Mouse (Mus musculus) frontal cortex, postnatal 25 days (tissue): Measurements from ENCODE around the gene Tspan5.

Experiments
- DNase-seq, 2 experiments: peaks; one replicate each; pipeline ENCODE4 v3.0.0; 2022; ENCODE audit warnings: low spot score in 2 of 2

Gene Tspan5

DNA sequence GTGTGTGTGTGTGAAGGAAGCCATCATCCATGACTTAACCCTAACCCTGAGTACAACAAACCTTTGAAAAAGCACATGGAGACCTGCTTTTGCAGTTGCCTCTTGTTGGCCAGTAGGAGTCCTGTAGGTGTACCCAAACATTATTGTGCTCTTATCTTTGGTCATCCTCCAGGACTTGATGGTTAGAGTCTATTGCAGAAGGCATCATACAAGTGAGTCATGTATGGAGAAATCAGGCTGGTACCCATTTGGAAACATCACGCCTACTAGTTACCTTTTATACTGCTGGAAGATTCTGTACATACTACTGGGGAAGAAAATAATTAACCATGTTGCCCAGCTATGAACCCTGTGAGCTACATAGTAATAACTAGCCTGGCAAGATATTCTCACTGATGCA is 103.8 kb downstream of the Tspan5 start:
- DNase-seq = no peak

DNA sequence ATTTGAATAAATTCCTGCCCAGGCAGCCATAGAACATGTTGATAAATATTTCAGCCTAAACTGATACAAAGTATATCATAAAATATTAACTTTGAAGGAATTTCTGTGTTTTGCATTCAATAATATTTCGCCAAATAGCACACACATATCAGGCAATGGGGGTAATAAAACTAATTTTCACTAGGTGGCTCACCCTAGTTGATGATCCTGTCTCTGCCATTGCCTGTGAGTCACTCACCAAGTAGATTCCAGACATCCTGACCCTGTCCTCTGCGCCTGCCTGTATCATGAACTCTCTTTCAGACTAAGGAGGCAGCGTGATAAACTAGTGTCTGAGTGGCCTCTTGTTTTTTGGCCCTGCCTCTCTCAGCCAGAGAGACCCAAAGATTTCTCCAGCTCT is 105.8 kb downstream of the Tspan5 start:
- DNase-seq = no peak

DNA sequence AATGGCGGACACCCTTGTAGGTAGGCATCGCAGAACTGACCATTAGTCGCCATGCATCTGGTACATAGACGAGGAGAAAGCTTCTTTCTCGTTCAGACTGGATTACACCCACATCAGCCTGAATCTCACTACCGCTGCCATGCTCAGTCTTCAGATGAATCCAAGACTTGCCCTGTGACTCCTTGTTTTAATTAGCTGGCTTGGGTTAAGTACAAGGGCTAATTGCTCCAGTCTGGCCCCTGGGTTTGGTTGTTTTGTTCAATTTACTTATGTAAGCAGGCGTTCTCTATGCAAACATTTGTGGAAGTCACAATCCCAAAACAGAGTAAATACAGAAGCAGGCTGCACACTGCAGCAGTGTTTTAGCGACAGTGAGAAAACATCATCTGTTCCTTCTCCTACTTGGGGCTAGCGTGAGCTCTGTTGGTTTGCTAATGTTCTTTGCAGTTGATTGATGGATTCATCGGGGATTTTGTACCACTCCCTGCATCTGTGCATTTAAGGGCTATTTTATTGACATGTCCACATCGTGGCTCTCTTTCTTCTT is 107.8 kb downstream of the Tspan5 start:
- no peak for DNase-seq

DNA sequence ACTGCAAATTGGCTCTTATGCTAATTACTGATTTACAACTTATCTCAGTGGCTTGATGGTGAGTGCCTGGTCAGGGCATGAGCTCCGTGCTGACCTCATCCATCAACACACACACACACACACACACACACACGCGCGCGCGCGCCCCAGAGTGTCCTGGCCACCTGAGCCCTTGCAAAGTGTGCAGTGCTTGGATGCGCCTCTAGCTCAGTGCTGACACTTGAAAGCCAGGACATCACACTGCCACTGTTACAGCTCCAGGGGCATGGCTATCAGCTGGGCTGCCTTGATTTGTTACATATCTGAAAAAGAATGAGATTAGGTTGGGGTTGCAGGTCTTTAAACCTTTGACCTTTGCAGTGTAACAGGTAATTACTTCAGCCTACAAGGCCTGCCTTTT is 109.9 kb downstream of the Tspan5 start:
- no peak for DNase-seq

DNA sequence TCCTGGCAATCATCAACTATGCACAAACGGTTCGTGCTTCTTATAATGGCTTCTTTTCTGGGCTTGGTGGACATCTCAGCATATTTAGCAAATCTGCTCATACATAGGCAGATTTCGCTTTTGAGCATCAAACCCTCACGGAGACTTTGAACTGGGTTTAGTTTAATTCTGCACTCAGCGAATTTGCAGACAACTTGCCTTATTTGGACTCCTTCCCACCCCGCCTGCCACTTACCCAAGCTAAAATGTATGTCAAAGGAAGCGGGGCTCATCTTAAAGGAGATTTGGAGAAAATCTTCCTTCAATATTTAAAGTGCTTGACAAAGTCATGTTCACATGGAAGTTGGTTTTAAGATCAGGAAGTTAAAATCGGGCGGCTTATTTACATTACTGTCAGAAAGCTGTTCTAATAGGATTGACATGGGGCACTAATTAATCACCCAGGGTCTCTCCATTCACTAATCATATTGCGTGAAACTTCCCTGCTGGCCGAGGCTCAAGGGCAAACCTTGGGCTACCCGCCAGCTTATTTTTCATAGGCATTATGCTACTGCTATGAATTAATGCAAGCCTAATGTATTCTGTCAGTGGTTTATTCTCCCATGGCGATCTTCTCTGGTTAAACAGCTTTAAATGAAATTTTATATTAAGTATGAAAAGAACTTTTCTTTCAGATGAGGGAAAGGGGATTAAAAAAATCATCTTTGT is 111.1 kb downstream of the Tspan5 start:
- no peak for DNase-seq

DNA sequence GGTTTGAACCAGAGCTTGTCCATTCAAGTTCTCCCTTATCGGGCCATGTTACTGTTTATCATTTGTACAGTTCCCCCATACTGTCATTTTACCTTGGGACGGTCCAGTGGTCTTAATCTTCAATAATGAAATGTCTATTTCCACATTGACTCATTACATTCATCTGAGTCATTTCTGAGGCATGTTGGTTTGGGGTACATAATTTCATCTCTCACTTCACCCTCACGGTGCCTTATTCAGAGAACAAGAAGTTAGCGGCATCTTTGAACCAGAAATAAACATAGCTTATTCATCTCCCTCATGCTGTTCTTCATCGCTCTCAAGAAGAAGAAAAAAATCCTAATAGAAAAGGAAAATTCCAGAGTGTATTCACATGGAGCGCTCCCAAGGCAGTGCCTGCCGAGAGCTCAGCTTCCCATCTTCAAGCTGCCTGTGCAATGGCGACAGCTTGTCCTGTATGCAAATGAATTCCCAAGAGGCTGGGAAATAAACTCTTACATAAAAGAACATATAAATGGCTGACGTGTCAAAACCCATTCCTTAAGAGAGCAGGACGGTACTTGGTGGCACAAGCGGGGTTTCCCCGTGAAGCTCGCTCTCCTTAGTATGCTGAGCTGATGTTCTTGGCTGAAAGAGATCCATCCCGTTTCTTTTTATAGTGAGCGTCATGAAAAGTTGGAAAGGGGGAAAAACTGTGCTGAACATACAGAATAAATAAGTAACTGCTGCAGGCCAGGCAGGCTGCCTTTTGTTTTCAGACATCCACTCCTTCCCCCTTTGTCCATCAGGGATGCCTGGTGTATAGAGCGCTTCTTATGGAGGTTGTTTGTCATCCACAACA is 112.2 kb downstream of the Tspan5 start:
- DNase-seq = no peak

DNA sequence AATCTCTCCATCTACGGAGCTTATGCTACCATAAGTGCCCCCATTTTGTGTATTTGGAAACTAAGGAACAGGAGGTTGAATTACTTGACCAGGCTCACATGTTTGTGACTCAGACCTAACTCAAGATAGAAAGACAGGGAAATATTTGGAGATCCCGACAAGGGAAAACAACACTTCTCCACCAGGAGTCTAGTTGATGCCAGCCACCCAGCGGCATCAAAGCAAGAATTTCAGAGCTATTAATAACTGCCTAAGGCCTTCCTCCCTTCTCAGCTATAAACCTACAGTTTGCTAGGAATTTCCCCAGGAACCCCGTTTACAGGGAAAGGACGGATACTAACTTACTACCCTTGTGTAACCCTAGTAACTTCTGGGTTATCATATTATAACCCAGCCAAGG is 113.4 kb downstream of the Tspan5 start:
- no peak for DNase-seq

DNA sequence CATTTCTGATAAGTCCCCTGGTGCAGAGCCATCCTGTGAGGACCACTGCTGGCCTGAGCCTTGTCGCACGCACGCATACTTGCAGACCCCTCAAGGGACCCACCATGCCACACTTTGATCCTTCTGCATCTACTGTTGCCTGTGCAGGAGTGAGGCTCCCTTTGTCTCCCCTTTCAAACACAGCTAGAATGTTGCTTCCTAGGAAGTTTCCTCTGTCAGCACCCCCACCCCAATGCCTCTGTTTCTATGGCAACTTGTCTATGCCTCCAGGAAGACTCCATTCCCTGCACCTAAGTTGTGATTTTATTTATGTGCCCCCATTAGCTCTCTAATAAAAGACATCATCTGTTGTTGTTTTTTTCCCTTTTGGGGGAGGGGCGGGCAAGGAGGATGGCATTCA is 115.0 kb downstream of the Tspan5 start:
- no peak for DNase-seq

DNA sequence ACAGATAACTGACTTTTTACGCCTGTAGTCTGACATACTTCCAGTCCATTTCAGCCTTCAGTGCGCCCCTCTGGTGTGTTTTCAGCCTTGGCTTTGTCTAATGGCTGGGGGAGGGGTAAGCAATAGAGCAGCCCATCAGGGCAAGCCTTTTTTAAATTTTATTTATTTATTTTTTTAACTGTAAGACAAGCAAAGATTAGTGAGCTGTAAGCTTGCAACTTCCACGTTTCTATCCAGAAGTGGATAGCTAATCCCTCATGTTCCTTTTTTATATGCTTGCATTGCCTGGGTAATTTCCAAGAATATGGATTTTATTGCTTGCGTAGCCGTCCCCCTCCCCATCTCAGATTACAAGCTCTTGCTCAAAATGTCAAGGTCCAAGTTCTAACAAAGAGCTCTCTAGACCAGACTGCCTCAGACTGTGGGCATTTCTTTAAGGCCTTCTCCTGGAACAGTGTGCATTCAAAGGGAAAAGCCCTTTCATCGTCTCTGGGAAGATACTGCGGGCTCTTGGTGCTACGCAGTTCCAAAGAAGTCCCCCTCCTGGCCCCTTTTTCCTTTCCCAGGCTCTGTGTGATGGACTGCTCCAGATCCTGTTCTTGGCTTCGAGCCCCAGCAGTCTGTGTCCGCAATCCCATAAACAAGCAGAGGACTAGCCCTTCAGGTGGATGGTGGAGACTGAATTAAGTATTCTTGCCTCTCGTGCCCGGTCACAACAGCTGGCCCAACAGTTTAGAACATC is 116.0 kb downstream of the Tspan5 start:
- DNase-seq = no peak

DNA sequence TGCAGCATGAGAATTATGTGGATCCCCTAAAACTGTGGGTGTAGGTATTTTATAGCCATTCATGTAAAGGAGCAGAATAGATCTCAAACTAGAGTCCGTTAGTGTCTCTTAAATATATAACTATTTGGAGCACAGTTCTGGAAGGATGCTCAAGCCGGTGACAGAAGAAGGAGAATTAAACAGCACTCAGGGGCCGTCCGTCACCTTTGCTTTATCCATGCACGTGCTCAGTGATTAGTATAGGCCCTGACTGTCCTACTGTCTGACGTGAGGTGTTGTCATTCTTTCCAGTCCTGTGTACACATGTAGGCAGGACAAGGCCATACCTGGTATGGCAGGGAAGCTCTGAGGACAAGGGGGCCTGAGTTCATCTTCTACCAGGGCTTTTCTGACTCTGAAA is 116.7 kb downstream of the Tspan5 start:
- no peak for DNase-seq

DNA sequence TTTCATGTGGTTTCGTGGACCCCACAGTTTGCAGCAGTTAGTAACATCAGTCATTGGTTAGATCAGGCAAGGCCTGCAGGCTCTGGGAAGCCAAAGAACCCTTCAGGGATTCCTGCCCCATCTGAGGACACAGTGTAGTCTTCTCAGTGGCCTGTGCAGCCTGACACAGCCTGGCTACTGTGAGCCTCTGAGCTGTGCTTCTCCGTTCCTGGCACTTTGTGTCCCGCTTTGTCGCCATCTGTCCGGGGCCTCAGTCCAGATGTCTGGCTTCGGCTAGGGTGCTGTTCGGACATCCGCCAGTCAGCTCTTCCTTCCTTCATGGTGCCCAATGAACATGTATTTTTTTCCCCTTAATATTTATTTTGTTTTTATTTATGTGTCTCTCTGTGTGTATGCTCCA is 117.2 kb downstream of the Tspan5 start:
- DNase-seq = no peak

DNA sequence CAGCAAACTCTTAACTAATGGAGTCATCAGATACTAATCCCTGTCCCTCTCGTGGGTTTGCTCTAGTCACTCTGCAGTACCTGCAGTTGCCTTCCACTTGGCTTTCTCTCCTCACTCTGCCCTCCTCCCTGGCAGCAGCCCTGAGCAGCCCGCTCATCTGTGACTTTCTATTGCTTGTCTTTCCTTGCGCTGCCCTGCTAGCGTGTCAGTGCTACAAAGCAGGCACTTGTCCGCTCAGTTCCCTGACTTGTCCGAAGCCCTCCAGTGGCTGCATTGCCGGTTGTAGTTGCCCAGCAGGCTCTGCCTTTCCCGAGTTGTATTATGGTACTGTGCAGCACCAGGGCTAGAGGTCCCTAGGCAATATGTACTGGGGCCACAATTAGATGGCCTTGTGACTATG is 117.7 kb downstream of the Tspan5 start:
- DNase-seq = no peak

DNA sequence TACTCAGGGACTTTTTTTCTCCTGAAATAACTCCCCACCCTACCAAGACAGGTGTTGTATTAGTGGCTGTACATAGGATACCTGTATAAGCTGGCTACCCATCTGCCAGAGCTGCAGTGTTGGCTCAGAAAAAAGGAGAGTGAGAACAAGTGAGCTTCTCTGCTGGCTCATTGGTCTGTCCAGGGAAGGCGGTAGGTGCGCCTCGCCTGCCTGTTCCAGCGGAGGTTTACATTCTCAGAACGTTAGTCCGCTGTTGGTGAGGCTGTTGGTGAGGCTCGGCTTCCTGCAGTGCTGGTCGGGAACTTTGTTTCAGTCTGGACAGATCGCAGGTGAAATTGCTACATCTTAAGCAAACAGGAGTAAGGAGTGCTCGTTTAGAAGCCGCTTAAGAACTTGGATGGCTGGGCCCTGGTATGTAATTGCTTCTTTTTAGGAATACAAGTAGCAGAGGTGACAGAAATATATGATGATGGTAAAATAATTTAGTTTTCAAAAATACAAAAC is 118.3 kb downstream of the Tspan5 start:
- DNase-seq = no peak

DNA sequence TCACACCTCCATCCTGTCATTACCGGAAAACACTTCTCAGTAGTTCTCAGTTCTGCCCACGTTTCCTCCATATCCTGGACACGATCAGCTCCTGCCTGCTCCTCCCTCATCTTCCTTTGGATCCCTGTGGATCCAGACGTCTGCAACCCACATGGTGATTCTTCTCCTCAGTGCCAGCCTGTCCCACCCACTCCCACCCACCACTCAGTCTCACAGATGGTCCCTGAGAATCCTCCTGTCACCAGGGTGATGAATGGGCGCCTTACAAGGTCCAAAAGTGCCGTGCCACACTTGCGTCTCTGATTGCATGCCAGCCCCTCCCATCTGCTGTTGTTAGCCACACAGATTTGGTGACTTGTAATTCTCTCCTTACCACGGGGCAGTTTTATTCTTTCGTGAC is 119.0 kb downstream of the Tspan5 start:
- DNase-seq = no peak

DNA sequence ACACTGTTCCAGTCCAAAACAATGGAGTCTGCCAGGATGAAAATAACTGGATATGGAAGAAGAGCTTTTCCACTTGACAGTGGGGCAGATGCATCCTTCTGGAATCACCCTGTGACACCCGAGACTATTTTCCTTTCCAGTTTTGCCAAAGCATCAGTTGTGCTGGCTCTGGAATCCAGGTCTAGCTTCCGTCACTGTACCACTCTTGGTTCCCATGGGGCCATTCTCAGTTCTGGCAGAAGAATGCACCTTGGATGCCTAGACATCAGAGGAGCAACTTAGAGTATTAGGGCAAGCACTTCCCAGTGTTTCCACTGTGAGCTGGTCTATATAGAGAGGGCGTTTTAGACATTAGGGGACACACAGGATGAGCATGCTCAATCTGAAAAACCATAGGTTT is 119.6 kb downstream of the Tspan5 start:
- DNase-seq = no peak

DNA sequence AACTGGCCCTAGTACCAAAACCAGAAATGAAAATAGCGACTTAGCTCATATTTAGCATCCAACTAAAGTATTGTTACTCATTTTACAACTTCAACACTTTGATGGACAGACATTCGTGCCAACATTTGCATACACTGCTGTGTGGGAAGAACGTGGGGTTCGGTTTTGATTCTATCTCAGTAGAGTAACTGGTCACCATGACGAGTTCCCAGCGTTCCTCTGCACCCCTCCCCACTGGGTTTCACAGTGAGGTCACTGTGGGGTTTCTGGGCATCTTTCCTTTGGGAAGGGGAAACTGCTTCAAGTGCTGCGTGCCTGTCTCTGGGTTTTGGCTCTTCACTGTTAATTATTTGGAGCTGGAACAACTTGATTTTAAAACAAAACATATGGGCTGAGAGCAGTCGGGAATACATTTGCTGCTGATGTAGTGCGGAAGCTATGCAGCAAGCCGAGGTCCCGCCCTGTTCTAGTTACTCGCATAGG is 122.2 kb downstream of the Tspan5 start:
- DNase-seq = no peak

DNA sequence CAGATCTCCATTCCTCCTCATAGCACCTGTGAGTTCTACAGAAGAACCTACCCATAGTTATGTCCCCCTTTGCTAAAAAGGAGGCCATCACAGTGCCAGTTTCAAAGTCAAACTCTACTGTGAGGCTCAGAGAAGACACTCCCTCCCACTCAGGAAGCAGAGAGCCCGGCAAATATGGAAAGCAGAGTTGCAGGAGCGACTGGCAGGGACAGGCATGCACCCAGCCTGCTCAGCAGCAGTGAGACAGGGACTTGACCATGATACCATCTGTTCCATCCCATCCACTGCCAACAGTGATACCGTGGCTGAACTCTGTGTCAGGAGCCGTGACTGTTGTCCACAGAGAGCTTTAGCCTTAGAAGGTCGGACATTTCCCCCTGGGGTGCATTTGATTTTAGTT is 123.3 kb downstream of the Tspan5 start:
- no peak for DNase-seq

DNA sequence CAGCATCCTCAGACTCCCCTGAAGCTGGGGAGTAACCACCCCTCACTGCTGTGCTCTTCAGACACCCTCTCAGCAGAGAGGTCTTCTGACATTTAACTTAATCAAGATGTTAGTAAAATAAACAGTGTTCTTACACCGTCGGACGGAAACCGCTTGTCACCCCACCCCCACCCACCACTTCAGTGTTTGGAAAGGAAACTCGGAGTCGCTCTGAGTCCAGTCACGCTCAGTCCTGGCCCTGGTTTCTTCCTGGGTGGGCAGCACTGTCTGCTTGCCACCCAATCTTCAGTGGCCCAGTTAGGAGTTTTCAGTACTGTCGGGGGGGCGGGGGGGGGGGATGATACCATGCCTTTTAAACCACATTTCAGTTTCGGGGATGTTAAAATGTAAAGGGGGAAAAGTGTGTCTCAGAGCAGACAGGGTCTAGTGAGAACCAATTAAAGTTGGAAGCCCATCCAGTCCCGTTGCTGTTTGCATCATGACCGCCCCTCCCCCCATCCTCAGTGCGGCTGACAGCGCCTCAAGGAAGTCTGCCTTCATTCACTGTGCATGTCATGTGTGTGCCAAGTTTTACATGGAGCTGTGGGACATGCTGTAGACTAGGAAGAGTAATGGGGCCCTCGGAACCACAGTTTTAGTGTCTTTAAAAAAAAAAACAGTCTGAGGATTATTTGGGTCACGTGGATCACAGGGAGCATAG is 125.3 kb downstream of the Tspan5 start:
- no peak for DNase-seq

DNA sequence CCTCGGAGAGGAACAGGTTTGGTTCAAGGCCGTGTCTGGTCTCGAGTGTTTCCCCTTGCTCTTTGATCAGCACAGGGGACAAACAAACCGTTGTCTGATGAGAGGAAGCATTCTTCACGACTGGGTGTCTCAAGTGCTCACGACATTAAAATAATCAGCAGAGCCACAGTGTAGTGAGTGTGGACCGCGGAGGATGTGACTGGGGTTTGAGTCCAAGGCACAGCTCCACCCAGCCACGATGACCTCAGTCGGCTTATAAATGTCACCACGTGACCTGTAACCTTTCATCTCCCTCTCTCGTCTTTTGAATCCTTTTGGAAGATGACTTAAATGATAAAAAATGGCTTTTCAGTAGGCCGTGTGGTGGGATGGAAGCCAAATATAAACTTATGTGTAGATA is 126.4 kb downstream of the Tspan5 start:
- no peak for DNase-seq

DNA sequence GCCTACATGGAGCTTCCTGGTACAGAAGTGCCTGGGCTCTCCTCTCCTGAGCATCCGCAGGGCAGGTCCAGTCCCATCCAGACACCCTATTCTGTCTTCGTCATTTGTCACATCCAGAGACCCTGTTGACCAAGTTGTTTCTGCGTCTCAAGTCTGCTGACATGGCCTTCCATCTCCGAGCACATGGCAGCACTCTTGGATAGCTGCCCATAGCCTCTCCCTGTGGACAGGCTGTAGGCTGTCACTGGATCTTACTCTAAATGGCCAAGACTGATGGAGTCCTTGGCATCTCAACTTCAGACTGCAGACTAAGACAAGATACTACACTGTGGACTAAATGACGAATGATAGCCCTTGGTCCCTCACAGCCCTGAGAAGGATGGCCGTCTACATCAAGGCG is 133.3 kb downstream of the Tspan5 start:
- DNase-seq = no peak

DNA sequence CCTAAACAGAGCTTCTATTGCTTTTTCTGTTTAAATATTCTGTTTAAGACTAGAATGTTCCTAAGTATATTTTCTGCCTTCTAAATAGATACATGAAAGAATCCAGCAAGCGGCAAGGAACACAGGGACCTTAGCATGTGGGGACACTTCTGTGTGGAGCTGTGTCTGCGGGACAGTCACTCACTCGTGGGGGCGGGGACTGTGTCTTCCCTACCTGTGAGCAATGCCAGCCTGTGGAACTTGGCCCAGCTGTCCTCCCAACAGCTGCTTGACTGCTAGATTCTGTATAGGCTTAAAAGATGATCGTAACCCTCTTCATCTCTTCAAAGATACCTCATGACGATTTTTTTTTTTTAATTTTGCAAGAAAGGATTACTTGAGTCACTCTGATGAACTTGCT is 133.9 kb downstream of the Tspan5 start:
- DNase-seq = no peak

DNA sequence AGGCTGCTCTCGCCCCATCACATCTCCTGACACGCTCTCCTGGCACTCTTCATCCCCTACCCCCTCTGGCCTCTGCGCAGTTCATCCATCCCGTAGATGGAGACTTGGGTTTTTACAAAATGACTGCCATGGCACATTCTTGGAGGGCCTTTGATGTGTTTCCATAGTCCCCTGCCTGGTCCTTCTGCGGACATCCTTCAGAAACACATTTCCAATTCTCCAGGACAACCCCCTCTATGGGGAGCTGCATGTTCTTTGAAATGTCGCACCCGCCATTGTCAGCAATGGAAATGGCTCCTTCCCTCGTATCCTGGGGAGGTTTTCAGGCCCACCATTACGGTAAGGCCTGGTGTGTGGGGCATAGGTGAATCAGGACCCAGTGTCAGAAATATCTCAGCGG is 134.4 kb downstream of the Tspan5 start:
- no peak for DNase-seq
